Mouse (Mus musculus): ENCODE data around the gene Chst11. TPM values are rescaled to one million over a fixed set of nuclear protein-coding genes. Genes with fewer than 3 reads are reported as not detected.

The Chst11 gene
- polyA plus RNA-seq, 1 experiment from 2014 or later = 4.4 TPM

GRCm38 (mm10) chr10:83080275-83080741 is 95.0 kb downstream of the Chst11 start:
- Histone ChIP-seq H3K4me1 (ENCODE audit: control insufficient read depth, insufficient read depth, low read length) (peaks cover 32% of the 10 kb centered on the region), H3K36me3 (ENCODE audit: control insufficient read depth, insufficient read depth, low read length) (no peaks in the 10 kb centered on the region), H3K4me2 (ENCODE audit: low read depth, low read length) (peak overlapping the region; percentile 21; the same call in 1 of the 2 replicates), H3K27me3 (replicated peaks; ENCODE audit: control insufficient read depth, insufficient read depth, low read length) (no peaks in the 10 kb centered on the region), H3K4me3 (ENCODE audit: low read depth, low read length) (no peak overlapping the region), H3K9ac (ENCODE audit: low read depth, low read length) (no peak overlapping the region), H3K9me3 (ENCODE audit: control insufficient read depth, low read length) (no peaks in the 10 kb centered on the region), H3K27ac (replicated peaks; ENCODE audit: low read depth, low read length) (no peak overlapping the region)
- WGBS = 54% methylated on average over 11 of the region's 12 CpGs
- ATAC-seq (ENCODE audit: low read depth) (no peak), DNase-seq (ENCODE audit: low spot score) (no peak)

GRCm38 (mm10) chr10:83080930-83081329 is 95.6 kb downstream of the Chst11 start:
- Histone ChIP-seq H3K9ac (ENCODE audit: low read depth, low read length) (no peak overlapping the region), H3K36me3 (ENCODE audit: control insufficient read depth, insufficient read depth, low read length) (no peaks in the 10 kb centered on the region), H3K4me1 (ENCODE audit: control insufficient read depth, insufficient read depth, low read length) (peaks cover 32% of the 10 kb centered on the region), H3K27ac (replicated peaks; ENCODE audit: low read depth, low read length) (no peak overlapping the region), H3K27me3 (replicated peaks; ENCODE audit: control insufficient read depth, insufficient read depth, low read length) (no peaks in the 10 kb centered on the region), H3K9me3 (ENCODE audit: control insufficient read depth, low read length) (no peaks in the 10 kb centered on the region), H3K4me3 (ENCODE audit: low read depth, low read length) (no peak overlapping the region), H3K4me2 (ENCODE audit: low read depth, low read length) (peak overlapping the region; percentile 21)
- peak; percentile 62 for DNase-seq (ENCODE audit: low spot score)
- no peak for ATAC-seq (ENCODE audit: low read depth)
- 17% methylated on average over 10 of the region's 10 CpGs for WGBS

DNA sequence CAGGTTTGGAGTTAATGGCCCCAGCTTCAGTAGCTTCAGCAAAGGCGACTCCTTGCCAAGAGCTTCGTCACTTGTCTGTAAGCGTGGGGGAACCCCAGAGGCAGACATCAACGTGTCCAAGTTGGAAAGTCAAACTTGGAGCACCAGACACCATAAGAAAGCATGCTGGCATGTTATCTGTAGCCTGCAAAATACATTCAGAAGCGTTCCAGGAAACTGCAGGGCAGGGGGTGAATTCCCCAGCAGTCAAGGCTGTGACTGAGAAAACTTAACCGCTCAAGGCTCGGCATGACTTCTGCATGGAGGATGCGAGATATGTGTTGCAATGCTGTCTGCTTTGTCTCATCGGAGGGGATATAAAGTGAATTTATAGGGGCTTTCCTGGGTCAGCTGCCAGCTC is 98.6 kb downstream of the Chst11 start:
- Histone ChIP-seq H3K4me2 (ENCODE audit: low read depth, low read length) (no peak overlapping the region), H3K4me1 (ENCODE audit: control insufficient read depth, insufficient read depth, low read length) (peaks cover 32% of the 10 kb centered on the region), H3K27me3 (replicated peaks; ENCODE audit: control insufficient read depth, insufficient read depth, low read length) (no peaks in the 10 kb centered on the region), H3K9ac (ENCODE audit: low read depth, low read length) (no peak overlapping the region), H3K36me3 (ENCODE audit: control insufficient read depth, insufficient read depth, low read length) (no peaks in the 10 kb centered on the region), H3K4me3 (ENCODE audit: low read depth, low read length) (no peak overlapping the region), H3K9me3 (ENCODE audit: control insufficient read depth, low read length) (no peaks in the 10 kb centered on the region), H3K27ac (replicated peaks; ENCODE audit: low read depth, low read length) (no peak overlapping the region)
- whole genome bisulfite sequencing = 39% methylated on average over 9 of the region's 9 CpGs
- DNase-seq (ENCODE audit: low spot score) (peak; percentile 64), ATAC-seq (ENCODE audit: low read depth) (no peak)

- H3K4me2 ChIP-seq (ENCODE audit: low read depth, low read length) = no peak overlapping the region
- no peak for ATAC-seq (ENCODE audit: low read depth)
- no peaks in the 10 kb centered on the region for H3K36me3 ChIP-seq (ENCODE audit: control insufficient read depth, insufficient read depth, low read length)
- no peaks in the 10 kb centered on the region for H3K27me3 ChIP-seq (replicated peaks; ENCODE audit: control insufficient read depth, insufficient read depth, low read length)
- peaks cover 14% of the 10 kb centered on the region for H3K4me1 ChIP-seq (ENCODE audit: control insufficient read depth, insufficient read depth, low read length)
- H3K9ac ChIP-seq (ENCODE audit: low read depth, low read length) = no peak overlapping the region
- no peak overlapping the region for H3K27ac ChIP-seq (replicated peaks; ENCODE audit: low read depth, low read length)
- no peak overlapping the region for H3K4me3 ChIP-seq (ENCODE audit: low read depth, low read length)
- WGBS = 59% methylated on average over 7 of the region's 7 CpGs
- no peaks in the 10 kb centered on the region for H3K9me3 ChIP-seq (ENCODE audit: control insufficient read depth, low read length)
- no peak for DNase-seq (ENCODE audit: low spot score)
Measured at GRCm38 (mm10) chr10:83088318-83088717, 103.0 kb downstream of the Chst11 start.

GRCm38 (mm10) chr10:83088826-83089225 is 103.5 kb downstream of the Chst11 start:
- Histone ChIP-seq H3K27ac (replicated peaks; ENCODE audit: low read depth, low read length) (no peak overlapping the region), H3K4me3 (ENCODE audit: low read depth, low read length) (no peak overlapping the region), H3K36me3 (ENCODE audit: control insufficient read depth, insufficient read depth, low read length) (no peaks in the 10 kb centered on the region), H3K4me2 (ENCODE audit: low read depth, low read length) (no peak overlapping the region), H3K4me1 (ENCODE audit: control insufficient read depth, insufficient read depth, low read length) (peaks cover 12% of the 10 kb centered on the region), H3K27me3 (replicated peaks; ENCODE audit: control insufficient read depth, insufficient read depth, low read length) (no peaks in the 10 kb centered on the region), H3K9ac (ENCODE audit: low read depth, low read length) (no peak overlapping the region), H3K9me3 (ENCODE audit: control insufficient read depth, low read length) (no peaks in the 10 kb centered on the region)
- WGBS = 58% methylated on average over 2 of the region's 2 CpGs
- ATAC-seq (ENCODE audit: low read depth) (no peak), DNase-seq (ENCODE audit: low spot score) (no peak)

- no peaks in the 10 kb centered on the region for H3K27me3 ChIP-seq (replicated peaks; ENCODE audit: control insufficient read depth, insufficient read depth, low read length)
- ATAC-seq (ENCODE audit: low read depth) (no peak), DNase-seq (ENCODE audit: low spot score) (no peak)
- H3K9me3 ChIP-seq (ENCODE audit: control insufficient read depth, low read length) = no peaks in the 10 kb centered on the region
- no peak overlapping the region for H3K27ac ChIP-seq (replicated peaks; ENCODE audit: low read depth, low read length)
- H3K4me2 ChIP-seq (ENCODE audit: low read depth, low read length) = no peak overlapping the region
- no peaks in the 10 kb centered on the region for H3K36me3 ChIP-seq (ENCODE audit: control insufficient read depth, insufficient read depth, low read length)
- peaks cover 4% of the 10 kb centered on the region; the same call in 1 of the 2 replicates for H3K4me1 ChIP-seq (ENCODE audit: control insufficient read depth, insufficient read depth, low read length)
- 78% methylated on average over 8 of the region's 8 CpGs for WGBS
- H3K4me3 ChIP-seq (ENCODE audit: low read depth, low read length) = no peak overlapping the region
- H3K9ac ChIP-seq (ENCODE audit: low read depth, low read length) = no peak overlapping the region
Measured at GRCm38 (mm10) chr10:83090185-83090584, 104.9 kb downstream of the Chst11 start.

DNA sequence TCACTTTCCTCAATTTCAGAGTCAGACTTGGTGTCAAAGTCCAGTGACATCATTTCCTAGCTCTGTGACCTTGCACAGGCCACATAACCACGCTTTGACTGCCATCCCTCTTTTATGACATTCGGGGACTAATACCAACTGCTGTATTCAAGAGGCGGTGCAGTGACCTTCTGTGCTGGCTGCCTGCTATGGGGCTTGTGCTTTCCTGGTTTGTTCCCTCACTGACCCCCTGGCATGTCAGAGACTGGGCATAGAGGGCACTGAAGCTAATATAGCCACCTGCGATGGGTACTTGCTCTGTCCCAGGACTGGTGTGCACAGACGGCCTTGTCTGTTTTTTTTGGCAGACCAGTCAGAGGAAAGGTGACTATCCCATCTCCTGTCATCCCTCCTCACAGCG is 108.4 kb downstream of the Chst11 start:
- no peak for ATAC-seq (ENCODE audit: low read depth)
- Histone ChIP-seq H3K36me3 (ENCODE audit: control insufficient read depth, insufficient read depth, low read length) (no peaks in the 10 kb centered on the region), H3K4me2 (ENCODE audit: low read depth, low read length) (no peak overlapping the region), H3K27ac (replicated peaks; ENCODE audit: low read depth, low read length) (no peak overlapping the region), H3K9me3 (ENCODE audit: control insufficient read depth, low read length) (no peaks in the 10 kb centered on the region), H3K4me1 (ENCODE audit: control insufficient read depth, insufficient read depth, low read length) (peaks cover 7% of the 10 kb centered on the region; the same call in 1 of the 2 replicates), H3K9ac (ENCODE audit: low read depth, low read length) (no peak overlapping the region), H3K27me3 (replicated peaks; ENCODE audit: control insufficient read depth, insufficient read depth, low read length) (no peaks in the 10 kb centered on the region), H3K4me3 (ENCODE audit: low read depth, low read length) (no peak overlapping the region)
- DNase-seq (ENCODE audit: low spot score) = no peak
- WGBS = 79% methylated on average over 6 of the region's 6 CpGs

DNA sequence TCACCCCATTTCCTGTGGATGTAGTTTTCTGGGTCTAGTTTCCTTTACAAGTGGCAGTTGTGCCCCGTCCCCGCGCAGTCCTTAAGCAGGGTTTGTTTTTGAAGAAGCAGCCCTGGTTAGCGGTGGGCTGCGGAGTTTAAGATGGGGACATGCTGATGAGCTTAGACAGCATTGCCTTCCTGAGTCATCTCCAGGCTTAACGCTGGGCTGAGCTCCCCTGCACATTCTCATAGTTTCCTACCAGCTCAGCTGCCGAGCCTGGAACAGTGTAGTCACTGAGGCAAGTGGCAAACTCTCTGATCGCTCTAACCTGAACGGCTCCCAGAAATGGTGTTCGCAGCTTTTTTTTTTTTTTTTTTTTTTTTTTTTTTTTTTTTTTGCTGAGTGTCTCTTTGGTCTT is 109.0 kb downstream of the Chst11 start:
- WGBS = 69% methylated on average over 10 of the region's 10 CpGs
- no peak for ATAC-seq (ENCODE audit: low read depth)

More for the DNA sequence above, 109.0 kb downstream of the Chst11 start:
- DNase-seq (ENCODE audit: low spot score) = no peak
- no peak overlapping the region for H3K4me2 ChIP-seq (ENCODE audit: low read depth, low read length)
- no peak overlapping the region for H3K4me3 ChIP-seq (ENCODE audit: low read depth, low read length)
- H3K4me1 ChIP-seq (ENCODE audit: control insufficient read depth, insufficient read depth, low read length) = peaks cover 8% of the 10 kb centered on the region; the same call in 1 of the 2 replicates
- no peak overlapping the region for H3K9ac ChIP-seq (ENCODE audit: low read depth, low read length)
- H3K36me3 ChIP-seq (ENCODE audit: control insufficient read depth, insufficient read depth, low read length) = no peaks in the 10 kb centered on the region
- H3K27ac ChIP-seq (replicated peaks; ENCODE audit: low read depth, low read length) = no peak overlapping the region
- no peaks in the 10 kb centered on the region for H3K27me3 ChIP-seq (replicated peaks; ENCODE audit: control insufficient read depth, insufficient read depth, low read length)
- no peaks in the 10 kb centered on the region for H3K9me3 ChIP-seq (ENCODE audit: control insufficient read depth, low read length)
